In genomic region chr4:44300781-44301750, GRCm38 (mm10) we compare ENCODE assay signal across 8 mouse cellular contexts. TPM values are rescaled to one million over a fixed set of nuclear protein-coding genes. Genes with fewer than 3 reads are reported as not detected.
DNase-seq lines count a peak whose midpoint lies in the region; ATAC-seq lines count a peak whose summit lies in the region.

Gene Melk (plus strand): TSS chr4:44300876.

- H3K36me3 ChIP-seq in forebrain, embryonic 11.5 days (ENCODE audit: control insufficient read depth, insufficient read depth, low read length), result no peaks in the 10 kb centered on the region
- H3K36me3 ChIP-seq in heart, embryonic 16.5 days (ENCODE audit: control insufficient read depth, insufficient read depth), result no peaks in the 10 kb centered on the region

- under 1% methylated on average over 41 of the region's 41 CpGs for WGBS in forebrain, embryonic 11.5 days
- WGBS in heart, embryonic 16.5 days, result under 1% methylated on average over 41 of the region's 41 CpGs

- no peaks in the 10 kb centered on the region for H3K9me3 ChIP-seq in forebrain, embryonic 11.5 days (ENCODE audit: control insufficient read depth, low read length)
- H3K9me3 ChIP-seq in heart, embryonic 16.5 days (replicated peaks; ENCODE audit: control insufficient read depth, low read length), result no peaks in the 10 kb centered on the region

- H3K27me3 ChIP-seq in forebrain, embryonic 11.5 days (ENCODE audit: control insufficient read depth, insufficient read depth, low read length), result no peaks in the 10 kb centered on the region
- H3K27me3 ChIP-seq in heart, embryonic 16.5 days (ENCODE audit: control insufficient read depth, insufficient read depth, low read length), result no peaks in the 10 kb centered on the region

- 0 out of 2 replicates have a peak, but pooled peaks cover 3% of the 10 kb centered on the region for H3K4me1 ChIP-seq in forebrain, embryonic 11.5 days (replicated peaks; ENCODE audit: control insufficient read depth, insufficient read depth, low read length)
- H3K4me1 ChIP-seq in heart, embryonic 16.5 days (ENCODE audit: control insufficient read depth, insufficient read depth, low read length), result peaks cover 11% of the 10 kb centered on the region

- peak within 1 kb of the TSS; percentile 51; the same call in 1 of the 2 replicates for H3K27ac ChIP-seq in forebrain, embryonic 11.5 days (ENCODE audit: low read depth, low read length)
- peak within 1 kb of the TSS; percentile 53; the same call in 1 of the 2 replicates for H3K27ac ChIP-seq in heart, embryonic 16.5 days (ENCODE audit: low read length)

- peak within 1 kb of the TSS; percentile 82 for H3K9ac ChIP-seq in forebrain, embryonic 11.5 days (ENCODE audit: low read length)
- H3K9ac ChIP-seq in heart, embryonic 16.5 days (ENCODE audit: low read length), result peak within 1 kb of the TSS; percentile 78

- ATAC-seq in forebrain, embryonic 11.5 days (replicated peaks; ENCODE audit: low FRiP score), result peak; percentile 90
- peak; percentile 88 for ATAC-seq in heart, embryonic 16.5 days (replicated peaks; ENCODE audit: extremely low read depth, insufficient read depth, low FRiP score)

- peak within 1 kb of the TSS; percentile 75 for H3K4me3 ChIP-seq in forebrain, embryonic 11.5 days (ENCODE audit: low read depth, low read length)
- peak within 1 kb of the TSS; percentile 89 for H3K4me3 ChIP-seq in heart, embryonic 16.5 days (ENCODE audit: low read length)

- H3K4me2 ChIP-seq in forebrain, embryonic 11.5 days (ENCODE audit: low read depth, low read length, severe bottlenecking), result peak within 1 kb of the TSS; percentile 51
- peak within 1 kb of the TSS; percentile 69 for H3K4me2 ChIP-seq in heart, embryonic 16.5 days (ENCODE audit: low read depth, low read length)

- peak; percentile 67 for DNase-seq in MEL-GATA-1-ER (ENCODE audit: extremely low read depth, low read depth)
- peak; percentile 85 for DNase-seq in c-Kit-positive CD71-positive TER-119-negative erythroid progenitor cells, embryonic 14.5 days (ENCODE audit: low read depth)
- DNase-seq in forebrain, embryonic 11.5 days (ENCODE audit: low spot score), result peak; percentile 93
- peak; percentile 86 to 89 for DNase-seq in kidney, postnatal 25 days
- peak; percentile 79 for DNase-seq in lung, postnatal 14 days
- peak; percentile 79 for DNase-seq in ovary, postnatal 36 days (ENCODE audit: low spot score)
- peak; percentile 88 for DNase-seq in thymus, postnatal 4 days

RNA-seq across cellular contexts. Expression of gene Melk, which starts in this region (rescaled TPM):
- polyA plus RNA-seq in forebrain, embryonic 11.5 days (2014; fragmentation: Nextera tagmentation; extraction: Ambion mirVana), result 75.0 and 78.5 TPM in 2 replicates
- polyA plus RNA-seq in heart, embryonic 16.5 days (2015; fragmentation: Nextera tagmentation; extraction: Ambion mirVana), result 24.7 and 26.0 TPM in 2 replicates

Comparison
In these comparisons a context has a peak if more than half of its experiments do, and no peak if none do; other contexts are left out.
1. Peak in every context shown above with its lines: DNase-seq, ATAC-seq, H3K4me3 ChIP-seq and H3K27ac ChIP-seq.